In genomic region chr8:104441613-104442012, GRCm38 (mm10) we compare ENCODE assay signal across 8 mouse cellular contexts. TPM values are rescaled to one million over a fixed set of nuclear protein-coding genes. Genes with fewer than 3 reads are reported as not detected.
DNase-seq lines count a peak whose midpoint lies in the region; ATAC-seq and TF ChIP-seq lines count a peak whose summit lies in the region.

No protein-coding gene starts in this region.

- TF ChIP-seq POLR2A in myocyte (IDR thresholded peaks at IDR 0.05; ENCODE audit: insufficient read length, low read depth) = no peak

- peaks cover 38% of the 10 kb centered on the region for H3K36me3 ChIP-seq in lung, embryonic 15.5 days
- peaks cover 38% of the 10 kb centered on the region for H3K36me3 ChIP-seq in embryonic facial prominence, embryonic 13.5 days
- H3K36me3 ChIP-seq in hindbrain, postnatal 0 days (ENCODE audit: insufficient read depth, low read length) = peaks cover 37% of the 10 kb centered on the region
- H3K36me3 ChIP-seq in myocyte (ENCODE audit: control insufficient read depth, insufficient read depth) = peaks cover 43% of the 10 kb centered on the region

- peak overlapping the region; percentile 78 for H3K4me2 ChIP-seq in lung, embryonic 15.5 days
- peak overlapping the region; percentile 86 for H3K4me2 ChIP-seq in embryonic facial prominence, embryonic 13.5 days
- H3K4me2 ChIP-seq in hindbrain, postnatal 0 days (ENCODE audit: low read depth, low read length) = peak overlapping the region; percentile 86
- peak overlapping the region; percentile 89 for H3K4me2 ChIP-seq in myocyte (ENCODE audit: low read depth)

- H3K4me1 ChIP-seq in lung, embryonic 15.5 days = peaks cover 17% of the 10 kb centered on the region
- H3K4me1 ChIP-seq in embryonic facial prominence, embryonic 13.5 days = peaks cover 19% of the 10 kb centered on the region
- peaks cover 14% of the 10 kb centered on the region for H3K4me1 ChIP-seq in hindbrain, postnatal 0 days (ENCODE audit: insufficient read depth, low read length)

- peaks cover 43% of the 10 kb centered on the region for H3K79me2 ChIP-seq in myocyte (ENCODE audit: control insufficient read depth, insufficient read depth)

- no peak overlapping the region for H3K27ac ChIP-seq in lung, embryonic 15.5 days
- no peak overlapping the region for H3K27ac ChIP-seq in embryonic facial prominence, embryonic 13.5 days
- peak overlapping the region; percentile 90; the same call in 1 of the 2 replicates for H3K27ac ChIP-seq in hindbrain, postnatal 0 days

- no peaks in the 10 kb centered on the region for H3K27me3 ChIP-seq in lung, embryonic 15.5 days
- H3K27me3 ChIP-seq in embryonic facial prominence, embryonic 13.5 days = no peaks in the 10 kb centered on the region
- H3K27me3 ChIP-seq in hindbrain, postnatal 0 days (ENCODE audit: insufficient read depth, low read length) = no peaks in the 10 kb centered on the region
- no peaks in the 10 kb centered on the region for H3K27me3 ChIP-seq in myocyte (ENCODE audit: control insufficient read depth, insufficient read depth, insufficient read length)

- no peak for DNase-seq in lung, postnatal 14 days
- DNase-seq in hindbrain, postnatal 0 days (ENCODE audit: low spot score) = peak; percentile 16
- no peak for DNase-seq in adrenal gland, postnatal 10 days
- DNase-seq in cerebellum, adult 18-20 months = no peak
- no peak for DNase-seq in gastrocnemius, postnatal 10 days

- TF ChIP-seq CTCF in hindbrain, postnatal 0 days (IDR thresholded peaks at IDR 0.05; ENCODE audit: low read depth) = no peak

- H3K9me3 ChIP-seq in lung, embryonic 15.5 days = no peaks in the 10 kb centered on the region
- no peaks in the 10 kb centered on the region for H3K9me3 ChIP-seq in embryonic facial prominence, embryonic 13.5 days
- H3K9me3 ChIP-seq in hindbrain, postnatal 0 days (ENCODE audit: low read length) = no peaks in the 10 kb centered on the region

- peak overlapping the region; percentile 94 for H3K4me3 ChIP-seq in lung, embryonic 15.5 days
- peak overlapping the region; percentile 94 for H3K4me3 ChIP-seq in embryonic facial prominence, embryonic 13.5 days
- H3K4me3 ChIP-seq in hindbrain, postnatal 0 days (ENCODE audit: low read length) = peak overlapping the region; percentile 95
- H3K4me3 ChIP-seq in myocyte = peak overlapping the region; percentile 86

- H3ac ChIP-seq in myocyte (ENCODE audit: control insufficient read depth, insufficient read length) = peak overlapping the region; percentile 92

- peak overlapping the region; percentile 91 for H3K9ac ChIP-seq in lung, embryonic 15.5 days
- H3K9ac ChIP-seq in embryonic facial prominence, embryonic 13.5 days = peak overlapping the region; percentile 95
- H3K9ac ChIP-seq in hindbrain, postnatal 0 days (replicated peaks; ENCODE audit: low read length) = peak overlapping the region; percentile 95

- no peak for ATAC-seq in lung, embryonic 15.5 days (ENCODE audit: borderline replicate concordance, extremely low read depth, low FRiP score, low TSS enrichment)
- ATAC-seq in embryonic facial prominence, embryonic 13.5 days (ENCODE audit: insufficient number of reproducible peaks, insufficient read depth, low FRiP score, low TSS enrichment, low read depth) = no peak
- ATAC-seq in hindbrain, postnatal 0 days = no peak

- 45% methylated on average over 7 of the region's 7 CpGs for WGBS in lung, embryonic 15.5 days
- WGBS in embryonic facial prominence, embryonic 13.5 days = 57% methylated on average over 7 of the region's 7 CpGs
- 41% methylated on average over 7 of the region's 7 CpGs for WGBS in hindbrain, postnatal 0 days

TF ChIP-seq in myocyte, 11 proteins besides CTCF, POLR2A, EP300 and RAD21:
- TF ChIP-seq TCF12 (IDR thresholded peaks at IDR 0.05; ENCODE audit: insufficient read depth, poor library complexity, severe bottlenecking) = no peak
- no peak for TF ChIP-seq MYOD1 (IDR thresholded peaks at IDR 0.05; ENCODE audit: control insufficient read depth in 1 of 3, insufficient read length in 2 of 3, low read depth in 2 of 3)
- no peak for TF ChIP-seq MAX (IDR thresholded peaks at IDR 0.05; ENCODE audit: low read depth)
- TF ChIP-seq E2F4 (IDR thresholded peaks at IDR 0.05; ENCODE audit: insufficient read depth) = no peak
- no peak for TF ChIP-seq MYOG (IDR thresholded peaks at IDR 0.05; ENCODE audit: control insufficient read depth in 1 of 3, insufficient read depth in 1 of 3, insufficient read length in 2 of 3, low read depth in 2 of 3)

RNA-seq across cellular contexts. Expression of gene Dync1li2, which starts 1.2 kb away (rescaled TPM):
- polyA plus RNA-seq in lung, embryonic 15.5 days (2015; fragmentation: Nextera tagmentation; extraction: Ambion mirVana) = 61.1 and 62.2 TPM in 2 replicates
- 73.0 and 74.8 TPM in 2 replicates for polyA plus RNA-seq in embryonic facial prominence, embryonic 13.5 days (2015; fragmentation: Nextera tagmentation; extraction: Ambion mirVana)
- total RNA-seq in hindbrain, postnatal 0 days (2014; rRNA removed) = 59.0 and 59.1 TPM in 2 replicates
- polyA plus RNA-seq in hindbrain, postnatal 0 days (2015; fragmentation: Nextera tagmentation; extraction: Ambion mirVana) = 71.1 and 73.9 TPM in 2 replicates
- polyA plus RNA-seq in myocyte (2012; fragmentation: generic; extraction: Trizol) = 45.0 TPM
- total RNA-seq in adrenal gland, postnatal 10 days (2021) = 100 to 1,000 TPM; 108 to 128 TPM
- 100 to 1,000 TPM; 101 to 112 TPM for total RNA-seq in gastrocnemius, postnatal 10 days (2021)

RNA-seq across cellular contexts. Expression of gene Cmtm4, which starts 46.0 kb away (rescaled TPM):
- 2.6 and 3.0 TPM in 2 replicates for polyA plus RNA-seq in lung, embryonic 15.5 days (2015; fragmentation: Nextera tagmentation; extraction: Ambion mirVana)
- 3.6 and 3.7 TPM in 2 replicates for polyA plus RNA-seq in embryonic facial prominence, embryonic 13.5 days (2015; fragmentation: Nextera tagmentation; extraction: Ambion mirVana)
- 38.4 and 40.5 TPM in 2 replicates for total RNA-seq in hindbrain, postnatal 0 days (2014; rRNA removed)
- polyA plus RNA-seq in hindbrain, postnatal 0 days (2015; fragmentation: Nextera tagmentation; extraction: Ambion mirVana) = 2.7 and 2.9 TPM in 2 replicates
- polyA plus RNA-seq in myocyte (2012; fragmentation: generic; extraction: Trizol) = 5.5 TPM
- total RNA-seq in adrenal gland, postnatal 10 days (2021) = 10 to 100 TPM; 35.4 to 37.8 TPM
- 1 to 10 TPM; 6.3 to 7.6 TPM for total RNA-seq in gastrocnemius, postnatal 10 days (2021)
